Mouse (Mus musculus) ZHBTc4 (cell line): Measurements from ENCODE around the gene Copa.
A peak's percentile ranks its signal among the peaks of the same experiment; 100 is the strongest.

Source experiments
- DNase-seq: peaks from one replicate; pipeline ENCODE4 v3.0.0-alpha.2; 2011; ENCODE audit warnings: low read depth, low spot score

Gene Copa

DNA sequence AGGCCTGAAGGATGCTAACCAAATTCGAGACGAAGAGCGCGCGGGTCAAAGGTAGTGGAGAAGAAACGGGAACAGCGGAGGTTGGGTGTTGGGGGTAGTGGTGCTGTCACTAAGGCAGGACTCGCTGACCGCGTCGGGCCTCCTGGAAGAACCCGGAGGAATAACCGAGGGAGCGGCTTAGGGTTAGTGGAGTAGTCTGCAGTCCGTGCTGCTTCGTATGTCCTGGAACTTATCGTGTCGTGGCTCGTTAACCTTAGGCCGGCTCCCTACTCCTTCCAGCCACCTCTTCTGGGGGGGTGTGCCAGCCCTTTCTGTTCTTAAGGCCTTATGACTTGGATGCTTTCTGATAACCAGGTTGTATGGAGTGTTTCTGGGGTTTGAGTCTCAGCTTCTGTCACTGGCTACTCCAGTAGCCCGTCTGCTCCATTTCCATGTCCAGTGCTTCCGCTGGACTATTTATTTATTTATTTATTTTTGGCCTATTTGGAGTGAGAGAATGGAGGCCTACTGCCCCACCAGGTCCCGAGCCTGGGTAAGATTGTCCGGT is 643 bp downstream of the Copa start:
- no peak for DNase-seq

DNA sequence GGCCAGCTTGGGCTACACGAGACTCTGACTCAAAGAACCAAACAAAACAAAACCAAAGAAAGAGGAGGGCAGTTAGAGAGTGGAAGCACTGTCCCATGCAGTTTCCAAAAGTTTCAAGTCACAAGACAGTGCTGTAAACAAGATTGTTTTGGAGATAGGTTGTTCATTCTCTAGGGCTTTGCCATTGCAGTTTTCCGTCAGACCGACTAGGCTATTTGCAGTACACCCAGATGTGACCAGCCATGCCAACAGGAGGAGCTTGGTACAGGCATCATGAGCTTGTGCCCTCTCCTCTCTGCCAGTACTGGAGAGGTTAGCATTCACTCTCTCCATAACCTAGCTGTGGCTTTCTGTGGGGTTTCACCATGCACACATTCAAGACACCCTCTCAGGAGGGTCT is 11.2 kb downstream of the Copa start:
- no peak for DNase-seq

DNA sequence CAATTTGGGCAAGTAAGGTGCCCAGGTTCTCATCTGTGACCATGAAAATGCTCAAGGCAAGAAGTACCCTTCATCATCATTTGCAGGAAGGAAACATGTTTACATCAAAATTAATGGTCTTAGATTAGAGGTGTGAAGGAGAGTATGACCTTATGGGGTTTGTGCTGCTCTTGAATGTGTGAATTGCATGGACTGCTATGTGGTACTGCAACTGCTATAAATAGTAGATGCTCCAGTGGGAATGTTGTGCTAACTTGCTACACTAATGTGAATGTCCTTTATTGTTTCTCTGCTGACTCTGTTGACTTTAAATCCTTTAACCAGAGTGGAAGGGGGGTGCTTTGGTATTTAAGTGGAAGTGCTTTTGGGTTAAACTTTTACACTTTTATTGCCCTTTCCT is 12.0 kb downstream of the Copa start:
- no peak for DNase-seq

DNA sequence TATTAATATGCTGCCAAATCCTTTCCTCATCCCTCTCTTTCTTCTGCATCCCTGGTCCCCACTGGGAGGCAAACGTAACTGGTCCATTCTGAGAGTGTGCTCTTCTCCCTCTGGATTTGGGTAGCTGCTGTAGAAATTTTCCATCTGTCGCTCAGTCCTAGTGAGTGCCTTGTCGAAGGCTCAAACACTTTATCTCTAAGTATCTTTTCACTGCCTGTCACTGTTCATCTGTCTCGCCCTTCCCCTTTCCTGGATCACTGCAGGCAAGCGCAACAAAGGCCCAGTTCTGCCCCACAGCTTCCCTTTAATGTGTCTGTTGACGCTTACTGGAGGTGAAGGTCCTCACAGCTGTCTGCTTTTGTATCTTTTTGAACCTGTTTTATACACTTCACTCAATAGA is 12.9 kb downstream of the Copa start:
- DNase-seq = no peak

DNA sequence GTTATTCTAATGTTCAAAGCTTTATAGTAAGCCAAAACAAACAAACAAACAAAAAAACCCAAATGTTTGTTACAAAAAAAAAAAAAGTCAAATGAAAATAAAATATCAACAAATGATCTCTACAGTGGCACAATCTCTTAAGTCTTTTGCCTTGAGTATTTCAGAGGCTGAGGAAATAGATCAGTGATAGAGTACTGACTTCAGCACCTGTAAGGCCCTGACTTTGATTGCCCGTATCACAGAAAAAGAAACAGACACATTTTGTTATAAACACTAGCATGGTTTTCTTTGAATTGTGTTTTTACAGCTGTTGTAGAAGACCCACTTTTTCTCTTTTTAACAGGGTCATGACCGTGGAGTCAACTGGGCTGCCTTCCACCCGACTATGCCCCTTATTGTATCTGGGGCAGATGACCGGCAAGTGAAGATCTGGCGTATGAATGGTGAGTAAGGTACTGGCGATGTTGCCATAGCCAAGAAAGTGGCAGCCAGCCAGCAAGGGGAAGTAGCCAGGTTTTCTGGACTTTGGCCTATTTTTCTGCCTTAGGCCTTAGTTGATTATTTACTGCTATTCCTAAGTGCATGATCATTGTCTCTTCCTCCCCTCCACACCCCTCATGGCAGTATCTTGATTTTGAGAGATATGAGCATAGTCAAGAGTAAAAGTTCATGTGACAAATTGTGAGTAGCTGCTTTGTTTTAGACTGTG is 17.1 kb downstream of the Copa start:
- DNase-seq = no peak

DNA sequence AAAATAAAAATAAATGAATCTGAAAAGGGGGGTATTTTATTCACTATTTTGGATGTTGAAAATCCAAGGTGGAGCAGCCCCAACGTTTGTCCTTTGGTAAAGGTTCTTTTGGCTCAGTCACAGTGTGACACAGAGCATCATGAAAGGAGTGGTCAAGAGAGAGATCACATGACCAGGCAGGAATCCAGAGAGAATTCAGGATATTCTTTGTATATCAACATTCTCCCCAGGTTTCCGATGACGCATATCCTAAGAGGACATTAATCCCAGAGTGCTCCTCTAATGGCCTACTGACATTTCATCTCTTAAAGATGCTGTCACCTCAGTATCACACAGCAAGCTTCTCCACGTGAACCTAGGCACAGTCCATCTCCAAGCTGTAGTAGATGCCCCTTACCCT is 21.3 kb downstream of the Copa start:
- no peak for DNase-seq

DNA sequence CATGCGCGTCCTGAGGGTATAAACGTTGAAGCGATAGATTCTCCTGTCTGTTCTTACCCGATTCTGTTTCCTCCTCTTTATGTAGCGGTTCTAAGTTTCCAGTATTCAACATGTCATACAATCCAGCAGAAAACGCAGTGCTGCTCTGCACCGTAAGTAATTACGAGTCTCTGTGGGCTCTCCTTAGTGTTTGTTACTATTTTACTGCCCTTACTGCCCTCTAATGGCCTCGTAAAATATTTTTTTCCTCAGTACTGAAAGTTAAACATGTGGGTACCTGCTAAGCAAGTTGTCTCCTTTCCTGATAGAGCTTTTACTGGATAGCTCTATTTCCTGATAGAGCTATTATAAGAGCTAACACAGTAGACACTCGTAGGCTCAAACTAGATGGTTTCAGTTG is 22.8 kb downstream of the Copa start:
- no peak for DNase-seq

DNA sequence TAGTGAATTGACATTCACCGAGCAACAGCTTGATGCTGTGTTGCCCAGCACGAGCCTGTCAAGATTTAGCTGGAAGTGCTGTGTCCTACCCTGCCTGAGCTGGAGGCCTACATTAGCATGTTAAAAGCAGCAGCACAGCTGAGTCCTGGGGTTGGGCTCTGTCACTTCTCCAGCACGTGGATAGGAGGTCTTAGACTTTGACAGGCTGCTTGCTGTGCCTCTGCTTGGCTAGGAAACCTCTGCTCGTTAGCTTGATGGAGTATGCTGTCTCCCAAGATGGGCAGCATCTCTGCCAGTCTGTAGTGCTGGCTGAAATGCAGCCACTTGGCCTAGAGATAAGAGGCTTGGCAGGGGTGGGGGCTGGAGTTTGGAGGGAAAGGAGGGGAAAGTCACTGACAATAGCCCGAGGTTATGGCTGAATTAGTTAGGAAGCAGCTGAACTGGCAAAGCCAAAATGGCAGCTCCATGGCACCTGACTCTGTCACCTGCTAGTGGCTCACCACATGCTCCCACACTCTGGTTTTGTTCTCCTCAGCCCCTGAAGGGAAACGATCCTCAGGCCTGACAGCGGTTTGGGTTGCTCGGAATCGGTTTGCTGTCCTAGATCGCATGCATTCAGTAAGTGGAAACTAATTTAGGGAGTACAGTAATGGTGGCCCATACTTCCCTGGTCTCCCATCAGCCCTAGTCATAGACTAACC is 25.6 kb downstream of the Copa start:
- peak; percentile 52 for DNase-seq

DNA sequence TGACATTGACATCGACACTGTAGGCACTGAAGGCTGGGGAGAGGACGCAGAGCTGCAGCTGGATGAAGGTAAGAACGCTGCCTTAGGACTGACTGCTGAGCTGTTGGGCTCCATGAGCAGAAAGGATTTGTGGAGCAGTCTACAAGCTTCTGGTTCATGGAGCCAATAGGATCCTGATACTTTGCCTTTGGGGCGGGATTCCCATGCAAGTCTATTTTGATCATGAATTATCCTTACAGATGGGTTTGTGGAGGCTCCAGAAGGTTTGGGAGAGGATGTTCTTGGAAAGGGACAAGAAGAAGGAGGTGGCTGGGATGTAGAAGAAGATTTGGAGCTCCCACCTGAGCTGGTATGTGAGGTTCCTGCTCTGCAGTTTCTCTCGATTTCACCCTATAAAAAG is 34.6 kb downstream of the Copa start:
- DNase-seq = no peak

DNA sequence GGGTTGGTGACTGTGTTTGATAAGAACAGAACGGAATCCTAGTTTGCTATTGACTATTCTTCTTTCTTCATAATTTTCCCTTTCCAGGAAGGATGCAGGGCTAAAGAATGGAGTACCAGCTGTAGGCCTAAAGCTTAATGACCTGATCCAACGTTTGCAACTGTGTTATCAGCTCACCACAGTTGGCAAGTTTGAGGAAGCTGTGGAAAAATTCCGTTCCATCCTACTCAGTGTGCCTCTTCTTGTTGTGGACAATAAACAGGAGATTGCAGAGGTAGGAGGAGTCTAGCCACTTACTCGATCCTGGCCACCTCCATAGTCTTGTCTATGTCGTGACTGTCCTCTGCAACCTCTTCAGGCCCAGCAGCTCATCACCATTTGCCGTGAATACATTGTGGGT is 36.8 kb downstream of the Copa start:
- DNase-seq = no peak

DNA sequence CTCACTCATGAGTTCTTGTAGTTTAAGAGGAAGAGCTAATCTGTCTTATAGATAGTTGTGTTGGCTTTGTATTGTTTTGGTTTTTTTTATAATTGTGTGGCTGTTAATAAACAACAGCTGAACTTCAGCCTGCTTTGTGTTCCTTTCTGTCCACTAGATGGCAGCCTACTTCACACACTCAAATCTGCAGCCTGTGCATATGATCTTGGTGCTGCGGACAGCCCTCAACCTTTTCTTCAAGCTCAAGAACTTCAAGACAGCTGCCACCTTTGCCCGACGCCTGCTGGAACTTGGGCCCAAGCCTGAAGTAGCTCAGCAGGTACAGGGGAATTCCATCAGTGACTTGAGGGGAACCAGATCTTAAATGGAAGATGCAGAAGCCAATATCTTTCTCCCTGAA is 37.4 kb downstream of the Copa start:
- DNase-seq = peak; percentile 81

DNA sequence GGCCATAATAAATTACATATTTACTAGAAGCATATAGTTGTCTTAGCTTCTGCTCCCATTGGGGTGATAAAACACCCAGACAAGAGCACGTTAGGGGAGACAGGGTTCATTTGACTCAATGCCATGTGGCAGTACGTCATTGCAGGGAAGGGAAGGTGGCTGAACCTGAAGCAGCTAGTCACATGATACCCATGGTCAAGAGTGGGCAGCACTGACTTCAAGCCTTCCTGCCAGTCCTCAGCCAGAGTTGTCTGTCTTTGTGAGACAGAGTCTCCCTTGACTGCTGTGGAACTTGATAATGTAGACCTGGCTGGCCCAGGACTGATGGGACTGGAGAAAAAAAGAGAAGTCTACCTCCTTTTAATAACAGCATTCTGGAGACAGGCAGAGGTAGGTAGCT is 40.3 kb downstream of the Copa start:
- DNase-seq = no peak

DNA sequence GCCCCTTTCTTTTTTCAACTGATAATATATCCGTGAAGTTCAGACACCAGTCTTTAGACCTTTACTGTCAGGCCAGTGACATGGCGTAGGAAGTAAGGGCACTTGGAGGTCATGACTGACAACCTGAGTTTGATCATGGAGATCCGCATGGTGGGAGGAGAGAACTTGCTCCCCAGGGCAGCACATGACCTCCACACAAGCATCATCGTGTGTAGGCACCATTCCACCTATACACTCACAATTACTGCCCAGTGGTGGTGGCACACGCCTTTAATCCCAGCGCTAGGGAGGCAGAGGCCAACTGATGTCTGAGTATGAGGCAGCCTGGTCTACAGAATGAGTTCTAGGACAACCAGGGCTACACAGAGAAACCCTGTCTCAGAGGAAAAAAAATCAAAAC is 42.2 kb downstream of the Copa start:
- DNase-seq = no peak

DNA sequence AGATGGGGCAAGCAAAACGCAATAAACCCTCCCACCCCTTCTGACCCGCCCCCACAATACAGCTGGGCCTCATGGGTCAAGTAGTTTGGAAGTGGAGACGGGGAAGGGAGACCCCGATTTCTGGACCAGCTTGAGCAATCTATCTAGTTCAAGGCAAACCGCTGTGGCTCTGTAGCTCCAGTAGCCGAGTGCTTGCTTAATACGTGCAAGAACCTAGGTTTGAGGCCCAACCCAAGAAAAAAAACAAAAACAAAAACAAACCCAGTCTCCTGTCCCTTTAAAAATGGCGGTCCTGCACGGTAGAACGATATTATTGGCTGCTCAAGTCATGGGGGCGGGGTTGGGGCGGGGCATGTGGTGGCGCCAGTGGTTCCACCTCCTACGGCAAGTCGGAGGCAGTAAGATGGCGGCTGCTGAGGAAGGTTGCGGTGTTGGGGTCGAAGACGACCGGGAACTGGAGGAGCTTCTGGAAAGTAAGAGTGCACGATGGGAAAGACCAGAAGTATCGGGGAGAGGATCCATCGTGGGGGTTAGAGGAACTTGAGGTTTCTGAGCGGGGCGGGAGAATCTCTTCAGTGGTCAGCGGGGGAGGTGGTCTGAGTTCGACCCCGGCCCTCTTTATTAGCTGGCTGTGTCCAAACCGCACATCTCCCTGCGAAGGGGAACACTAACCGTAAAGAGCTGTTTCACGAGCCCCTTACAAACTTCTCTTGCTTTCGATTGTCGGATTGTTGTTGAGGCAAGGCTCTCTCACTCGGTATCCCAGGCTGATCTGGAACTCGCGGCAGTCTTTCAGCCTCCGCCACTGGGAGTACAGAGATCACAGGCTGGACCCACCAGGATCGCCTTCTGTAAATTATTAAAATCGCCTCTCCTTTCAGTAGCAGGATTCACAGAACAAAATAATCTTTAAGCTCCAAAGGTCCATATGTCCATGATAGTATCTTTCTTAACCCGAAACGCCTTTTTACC is 44.3 kb downstream of the Copa start, which contains the start of gene Pex19:
Gene Pex19, plus strand, starts transcription at position 380 of the 972 bp plus-strand sequence.
- peak; percentile 98 for DNase-seq

DNA sequence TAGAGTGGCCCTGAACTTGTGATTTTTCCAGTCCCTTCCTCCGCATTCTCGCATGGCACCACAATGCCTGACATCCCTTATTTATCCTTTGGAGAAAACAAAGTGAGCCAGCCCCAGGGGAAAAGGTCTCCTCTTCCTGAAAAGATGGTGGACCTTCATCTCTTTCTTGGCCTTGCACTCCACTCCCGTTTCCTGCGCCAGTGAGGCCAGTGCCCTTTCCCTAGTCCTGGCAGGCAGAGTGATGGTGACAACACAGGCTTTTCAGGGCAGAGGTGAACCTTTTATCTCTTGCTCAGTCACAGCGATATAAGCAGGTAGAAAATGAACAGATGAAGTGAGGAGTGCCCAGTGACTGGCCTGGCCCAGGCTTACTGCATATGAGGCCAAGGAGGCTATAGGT is 45.2 kb downstream of the Copa start:
- DNase-seq = no peak

DNA sequence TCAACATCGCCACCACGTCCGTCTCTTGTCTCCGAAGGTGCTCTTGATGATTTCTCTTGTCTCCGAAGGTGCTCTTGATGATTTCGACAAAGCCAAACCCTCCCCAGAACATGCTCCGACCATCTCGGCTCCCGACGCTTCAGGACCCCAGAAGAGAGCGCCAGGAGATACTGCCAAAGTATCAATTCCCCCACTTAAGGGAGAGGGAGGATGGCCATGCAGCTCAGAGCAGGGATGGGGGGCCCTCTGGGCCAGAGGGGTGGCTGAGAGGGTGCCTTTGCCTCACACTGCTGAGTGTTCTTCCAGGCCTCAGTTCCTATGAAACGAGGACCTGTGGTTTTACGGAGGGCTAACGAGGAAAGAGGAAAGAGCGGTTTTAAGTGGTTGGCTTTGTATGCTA is 46.2 kb downstream of the Copa start:
- no peak for DNase-seq

DNA sequence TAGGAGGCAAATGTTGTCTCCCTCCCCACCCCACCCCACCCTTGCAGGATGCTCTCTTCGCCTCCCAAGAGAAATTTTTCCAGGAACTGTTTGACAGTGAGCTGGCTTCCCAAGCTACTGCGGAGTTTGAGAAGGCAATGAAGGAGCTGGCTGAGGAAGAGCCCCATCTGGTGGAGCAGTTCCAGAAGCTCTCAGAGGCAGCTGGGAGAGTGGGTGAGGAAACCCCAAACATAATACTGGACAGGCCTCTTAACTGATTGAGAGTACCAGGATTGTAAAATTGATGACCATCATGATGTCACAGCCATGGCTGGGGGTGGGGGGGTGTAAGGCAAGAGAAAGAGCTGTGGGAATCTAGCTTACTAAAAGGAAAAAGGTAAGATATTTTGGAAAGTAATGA is 46.8 kb downstream of the Copa start:
- peak; percentile 54 for DNase-seq

DNA sequence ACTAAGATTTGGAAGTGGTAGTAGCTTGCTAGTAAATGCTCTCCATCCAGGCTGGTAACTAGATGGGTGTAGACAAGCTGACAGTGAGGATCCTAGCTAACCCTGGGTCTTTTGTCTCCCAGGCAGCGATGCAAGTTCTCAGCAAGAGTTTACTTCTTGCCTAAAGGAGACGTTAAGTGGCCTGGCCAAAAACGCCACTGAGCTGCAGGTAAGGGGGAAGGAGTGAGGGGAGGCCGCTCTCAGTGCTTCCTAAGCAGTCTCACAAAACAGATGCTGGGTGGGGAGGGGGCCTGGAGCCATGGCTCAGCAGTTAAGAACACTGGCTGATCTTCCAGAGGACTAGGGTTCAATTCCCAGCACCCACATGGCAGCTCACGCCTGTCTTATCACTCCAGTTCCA is 47.5 kb downstream of the Copa start:
- no peak for DNase-seq

DNA sequence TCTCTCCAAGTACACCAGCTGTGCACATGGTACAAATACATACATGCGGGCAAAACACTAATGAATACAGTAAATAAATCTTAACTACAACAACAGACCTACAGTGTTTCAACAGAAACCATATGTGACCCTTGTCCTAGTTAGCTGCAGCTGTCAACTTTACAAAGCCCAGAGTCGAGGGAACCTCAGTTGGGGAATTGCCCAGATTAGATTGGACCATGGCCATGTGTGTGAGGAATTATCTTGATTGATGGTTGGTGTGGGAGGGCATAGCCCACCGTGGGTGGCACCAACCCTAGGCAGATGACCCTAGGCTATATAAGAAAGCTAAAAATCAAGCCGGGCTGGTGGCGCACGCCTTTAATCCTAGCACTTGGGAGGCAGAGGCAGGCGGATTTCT is 50.0 kb downstream of the Copa start:
- DNase-seq = no peak

DNA sequence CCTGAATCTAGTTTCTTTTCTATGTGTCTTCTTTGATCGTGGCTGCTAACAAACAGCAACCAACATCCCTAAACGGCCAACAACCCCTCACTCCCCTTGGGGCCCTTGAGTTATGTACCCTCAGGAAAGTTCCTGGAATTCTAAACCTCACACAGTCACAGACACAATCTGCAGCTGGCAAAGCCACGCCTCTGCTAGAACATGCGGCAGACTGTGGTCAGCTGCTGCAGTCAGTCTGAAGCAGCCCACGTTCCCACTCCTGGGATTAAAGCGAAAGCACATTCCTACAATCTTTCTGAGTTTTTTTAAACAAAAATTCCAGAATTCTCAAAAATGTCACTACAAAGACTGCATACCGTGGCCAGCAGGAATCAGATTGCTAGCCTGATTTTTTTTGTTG is 51.2 kb downstream of the Copa start:
- no peak for DNase-seq

DNA sequence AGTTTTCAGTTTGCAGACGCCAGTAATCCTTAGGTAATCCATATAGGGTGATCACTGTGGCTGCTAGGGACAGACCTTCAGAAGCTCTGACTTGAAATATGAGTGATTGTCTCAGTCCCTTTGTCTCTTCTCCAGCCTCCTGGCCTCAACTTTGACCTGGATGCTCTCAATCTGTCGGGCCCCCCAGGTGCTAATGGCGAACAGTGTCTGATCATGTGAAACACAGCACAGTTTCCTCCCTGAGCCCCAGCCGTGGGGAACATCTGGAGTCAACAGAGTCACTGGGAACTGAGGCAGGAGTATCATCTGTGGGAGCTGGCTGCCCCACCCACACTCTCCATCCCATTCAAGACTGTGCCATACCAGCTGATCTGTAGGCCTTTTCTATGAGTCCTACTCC is 51.7 kb downstream of the Copa start:
- no peak for DNase-seq

DNA sequence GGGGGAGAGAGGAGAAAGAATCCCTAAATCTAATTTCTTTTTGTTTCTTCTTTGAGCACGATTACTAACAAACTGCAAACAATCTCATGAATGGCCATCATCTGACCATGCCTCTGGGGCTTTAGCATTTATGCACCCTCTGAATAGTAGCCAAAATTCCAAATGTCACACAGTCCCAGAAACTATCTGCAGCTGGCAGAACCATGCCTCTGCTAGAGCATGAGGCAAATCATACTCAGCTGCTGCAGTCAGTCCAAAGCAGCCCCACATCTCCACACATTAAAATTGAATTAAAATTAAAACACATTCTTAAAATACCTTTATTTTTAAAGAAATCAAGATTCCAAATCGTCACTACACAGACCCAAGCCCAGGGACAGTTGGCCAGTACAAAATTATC is 57.8 kb downstream of the Copa start:
- DNase-seq = no peak
